Mouse (Mus musculus): ENCODE measurements around the gene Cds2. TPM values are rescaled to one million over a fixed set of nuclear protein-coding genes. Genes with fewer than 3 reads are reported as not detected.
"Not testable (repeated sequence)": the region's sequence is repeated elsewhere in the genome, so short reads cannot be mapped to it uniquely, and the experiment has no call there.

The Cds2 gene
- 20.8 and 24.2 TPM in 2 replicates for polyA plus RNA-seq (2014; fragmentation: Nextera tagmentation; extraction: Ambion mirVana)

DNA sequence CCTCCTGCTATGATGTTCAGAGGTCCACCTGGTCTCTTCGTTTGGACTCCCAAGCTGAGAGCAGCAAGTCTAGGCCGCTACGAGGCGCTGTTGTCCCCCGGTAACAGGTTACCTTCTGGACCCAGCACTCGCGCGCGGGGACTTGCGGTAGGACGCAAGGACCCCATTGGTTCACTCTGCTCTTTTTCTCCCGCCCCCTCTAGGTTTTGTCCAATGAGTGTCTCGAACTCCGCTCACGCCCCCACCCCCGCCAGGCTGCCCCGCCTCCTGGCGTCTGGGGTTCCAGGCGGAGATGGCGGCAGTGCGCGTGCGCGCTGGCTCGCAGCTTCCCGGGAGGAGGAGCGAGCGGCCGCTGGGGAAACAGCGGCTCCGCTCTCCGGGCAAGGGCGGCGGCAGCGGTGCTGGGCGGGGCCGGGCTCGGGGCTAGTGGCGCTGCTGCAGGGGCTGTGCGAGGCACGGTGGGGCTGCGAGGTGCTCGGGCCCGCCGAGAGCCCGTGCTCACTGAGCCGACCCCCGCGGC is at the start of gene Cds2:
Gene Cds2 (plus strand): TSS at position 270 of the 520 bp plus-strand sequence.
- Histone ChIP-seq H3K4me1 (ENCODE audit: control insufficient read depth, insufficient read depth, low read length) (peaks cover 4% of the 10 kb centered on the region; the same call in 1 of the 2 replicates), H3K4me3 (ENCODE audit: low read depth, low read length) (peak within 1 kb of the TSS; percentile 70), H3K9me3 (ENCODE audit: control insufficient read depth, low read depth, low read length) (no peaks in the 10 kb centered on the region), H3K27ac (ENCODE audit: low read length) (peak within 1 kb of the TSS; percentile 62), H3K36me3 (ENCODE audit: control insufficient read depth, insufficient read depth, low read length) (no peaks in the 10 kb centered on the region), H3K27me3 (ENCODE audit: control insufficient read depth, insufficient read depth, low read length) (no peaks in the 10 kb centered on the region), H3K4me2 (replicated peaks; ENCODE audit: low read depth, low read length) (peak within 1 kb of the TSS; percentile 77), H3K9ac (replicated peaks; ENCODE audit: low read depth, low read length) (peak within 1 kb of the TSS; percentile 72)
- WGBS: under 1% methylated on average over 38 of the region's 49 CpGs
- peak; percentile 99 for ATAC-seq (ENCODE audit: insufficient number of reproducible peaks, insufficient read depth, low FRiP score, low read depth)

DNA sequence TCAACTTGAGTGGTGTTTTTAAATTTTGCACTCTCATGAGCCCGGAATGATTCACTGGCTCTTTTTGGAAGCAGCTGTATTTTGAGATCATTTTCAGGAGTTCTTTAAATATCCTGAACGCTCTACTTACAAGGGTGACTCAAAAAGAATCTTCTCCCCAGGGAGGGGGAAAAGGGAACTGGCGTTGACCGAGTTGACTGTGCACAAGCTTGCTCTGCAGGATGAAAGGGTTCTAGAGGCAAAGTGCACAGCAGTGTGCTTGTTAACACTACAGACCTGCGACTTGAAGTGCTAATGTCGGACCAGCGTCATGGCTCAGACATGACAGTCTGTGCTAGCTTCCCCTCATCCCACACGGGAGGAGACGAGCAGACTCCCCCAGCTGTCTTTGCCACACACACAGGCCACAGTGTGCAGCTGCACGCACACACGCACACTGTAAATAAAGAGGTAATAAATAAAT is 41.3 kb upstream of the Cds2 start:
- WGBS: 56% methylated on average over 11 of the region's 11 CpGs
- no peak overlapping the region for H3K4me2 ChIP-seq (replicated peaks; ENCODE audit: low read depth, low read length)
- H3K27ac ChIP-seq (ENCODE audit: low read length): no peak overlapping the region
- no peaks in the 10 kb centered on the region for H3K36me3 ChIP-seq (ENCODE audit: control insufficient read depth, insufficient read depth, low read length)
- no peak for ATAC-seq (ENCODE audit: insufficient number of reproducible peaks, insufficient read depth, low FRiP score, low read depth)
- H3K9ac ChIP-seq (replicated peaks; ENCODE audit: low read depth, low read length): no peak overlapping the region
- no peaks in the 10 kb centered on the region for H3K27me3 ChIP-seq (ENCODE audit: control insufficient read depth, insufficient read depth, low read length)
- H3K9me3 ChIP-seq (ENCODE audit: control insufficient read depth, low read depth, low read length): no peaks in the 10 kb centered on the region
- no peak overlapping the region for H3K4me3 ChIP-seq (ENCODE audit: low read depth, low read length)
- no peaks in the 10 kb centered on the region for H3K4me1 ChIP-seq (ENCODE audit: control insufficient read depth, insufficient read depth, low read length)

GRCm38 (mm10) chr2:132224359-132224758 is 38.6 kb upstream of the Cds2 start:
- no peak for ATAC-seq (ENCODE audit: insufficient number of reproducible peaks, insufficient read depth, low FRiP score, low read depth)
- H3K9ac ChIP-seq (replicated peaks; ENCODE audit: low read depth, low read length): no peak overlapping the region
- no peaks in the 10 kb centered on the region for H3K36me3 ChIP-seq (ENCODE audit: control insufficient read depth, insufficient read depth, low read length)
- H3K27me3 ChIP-seq (ENCODE audit: control insufficient read depth, insufficient read depth, low read length): no peaks in the 10 kb centered on the region
- H3K4me3 ChIP-seq (ENCODE audit: low read depth, low read length): no peak overlapping the region
- no peaks in the 10 kb centered on the region for H3K9me3 ChIP-seq (ENCODE audit: control insufficient read depth, low read depth, low read length)
- no peaks in the 10 kb centered on the region for H3K4me1 ChIP-seq (ENCODE audit: control insufficient read depth, insufficient read depth, low read length)
- H3K4me2 ChIP-seq (replicated peaks; ENCODE audit: low read depth, low read length): no peak overlapping the region
- WGBS: 78% methylated on average over 4 of the region's 4 CpGs
- H3K27ac ChIP-seq (ENCODE audit: low read length): no peak overlapping the region

- Histone ChIP-seq H3K27me3 (ENCODE audit: control insufficient read depth, insufficient read depth, low read length) (no peaks in the 10 kb centered on the region), H3K9ac (replicated peaks; ENCODE audit: low read depth, low read length) (no peak overlapping the region), H3K4me3 (ENCODE audit: low read depth, low read length) (no peak overlapping the region), H3K9me3 (ENCODE audit: control insufficient read depth, low read depth, low read length) (no peaks in the 10 kb centered on the region), H3K27ac (ENCODE audit: low read length) (no peak overlapping the region), H3K4me2 (replicated peaks; ENCODE audit: low read depth, low read length) (no peak overlapping the region), H3K36me3 (ENCODE audit: control insufficient read depth, insufficient read depth, low read length) (no peaks in the 10 kb centered on the region), H3K4me1 (ENCODE audit: control insufficient read depth, insufficient read depth, low read length) (no peaks in the 10 kb centered on the region)
- ATAC-seq (ENCODE audit: insufficient number of reproducible peaks, insufficient read depth, low FRiP score, low read depth): no peak
- WGBS: 87% methylated on average over 3 of the region's 3 CpGs
Observed at GRCm38 (mm10) chr2:132232413-132232945, 30.5 kb upstream of the Cds2 start.

DNA sequence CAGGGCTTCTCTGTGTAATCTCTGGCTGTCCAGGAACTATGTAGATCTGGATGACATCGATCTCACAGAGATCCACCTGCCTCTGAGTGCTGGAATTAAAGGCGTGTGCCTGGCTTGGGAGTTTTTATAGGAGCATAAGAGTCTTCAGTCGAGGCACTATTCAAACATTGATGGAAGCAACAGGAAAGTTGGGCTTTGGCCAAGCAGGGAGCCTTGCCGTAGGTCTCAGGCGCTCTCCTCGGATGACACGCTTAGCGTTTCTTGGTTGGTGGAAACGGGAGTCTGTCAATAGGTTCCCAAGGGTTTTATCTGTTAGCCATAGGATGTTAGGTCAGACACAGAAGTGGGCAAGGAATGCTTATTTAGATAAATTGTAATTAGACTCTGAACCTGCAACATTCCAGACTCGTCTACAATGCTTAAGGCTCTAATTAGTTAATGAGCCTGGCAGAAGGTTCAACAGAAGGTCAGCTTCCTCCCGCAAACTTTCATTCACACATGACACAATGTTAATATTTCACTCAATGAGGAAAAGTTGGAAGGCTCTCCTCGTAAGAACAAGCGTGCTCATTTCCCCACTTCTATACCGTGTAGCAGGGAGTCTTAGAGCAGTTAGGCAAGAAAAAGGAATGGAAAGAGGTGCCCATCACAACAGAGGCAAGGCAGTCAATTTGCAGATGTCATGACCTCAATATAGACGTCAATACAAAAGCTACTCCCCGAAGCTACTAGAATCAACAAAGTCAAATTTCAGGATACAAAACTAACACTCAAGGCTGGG is 28.8 kb upstream of the Cds2 start:
- no peak overlapping the region for H3K27ac ChIP-seq (ENCODE audit: low read length)
- H3K27me3 ChIP-seq (ENCODE audit: control insufficient read depth, insufficient read depth, low read length): no peaks in the 10 kb centered on the region
- no peak for ATAC-seq (ENCODE audit: insufficient number of reproducible peaks, insufficient read depth, low FRiP score, low read depth)
- no peaks in the 10 kb centered on the region for H3K9me3 ChIP-seq (ENCODE audit: control insufficient read depth, low read depth, low read length)
- 55% methylated on average over 16 of the region's 16 CpGs for WGBS
- no peaks in the 10 kb centered on the region for H3K4me1 ChIP-seq (ENCODE audit: control insufficient read depth, insufficient read depth, low read length)
- H3K9ac ChIP-seq (replicated peaks; ENCODE audit: low read depth, low read length): no peak overlapping the region
- no peaks in the 10 kb centered on the region for H3K36me3 ChIP-seq (ENCODE audit: control insufficient read depth, insufficient read depth, low read length)
- H3K4me2 ChIP-seq (replicated peaks; ENCODE audit: low read depth, low read length): no peak overlapping the region
- H3K4me3 ChIP-seq (ENCODE audit: low read depth, low read length): no peak overlapping the region

DNA sequence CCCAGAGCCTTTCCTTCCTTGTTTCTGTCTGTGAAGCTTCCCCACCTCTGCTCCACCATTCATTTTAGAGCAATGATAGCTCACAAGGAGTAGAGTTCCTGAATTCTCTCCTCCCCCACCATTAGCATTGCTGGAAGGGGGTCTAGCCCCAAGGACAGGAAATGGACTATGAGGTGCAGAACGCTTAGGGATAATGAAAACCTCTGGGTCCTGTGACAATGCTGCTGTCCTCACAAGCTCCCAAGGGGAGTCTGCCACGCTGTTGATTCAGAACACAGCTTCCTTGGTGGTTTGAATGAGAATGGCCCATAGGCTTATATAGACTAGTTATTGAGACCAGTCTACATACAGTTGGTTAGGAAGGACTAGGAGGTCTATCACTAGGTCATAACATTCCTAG is 27.7 kb upstream of the Cds2 start:
- ATAC-seq (ENCODE audit: insufficient number of reproducible peaks, insufficient read depth, low FRiP score, low read depth): no peak
- no peak overlapping the region for H3K4me2 ChIP-seq (replicated peaks; ENCODE audit: low read depth, low read length)
- no peak overlapping the region for H3K9ac ChIP-seq (replicated peaks; ENCODE audit: low read depth, low read length)
- no peaks in the 10 kb centered on the region for H3K36me3 ChIP-seq (ENCODE audit: control insufficient read depth, insufficient read depth, low read length)
- no peak overlapping the region for H3K27ac ChIP-seq (ENCODE audit: low read length)
- 49% methylated on average over 2 of the region's 2 CpGs for WGBS
- H3K4me1 ChIP-seq (ENCODE audit: control insufficient read depth, insufficient read depth, low read length): no peaks in the 10 kb centered on the region
- H3K4me3 ChIP-seq (ENCODE audit: low read depth, low read length): no peak overlapping the region
- no peaks in the 10 kb centered on the region for H3K9me3 ChIP-seq (ENCODE audit: control insufficient read depth, low read depth, low read length)
- H3K27me3 ChIP-seq (ENCODE audit: control insufficient read depth, insufficient read depth, low read length): no peaks in the 10 kb centered on the region

DNA sequence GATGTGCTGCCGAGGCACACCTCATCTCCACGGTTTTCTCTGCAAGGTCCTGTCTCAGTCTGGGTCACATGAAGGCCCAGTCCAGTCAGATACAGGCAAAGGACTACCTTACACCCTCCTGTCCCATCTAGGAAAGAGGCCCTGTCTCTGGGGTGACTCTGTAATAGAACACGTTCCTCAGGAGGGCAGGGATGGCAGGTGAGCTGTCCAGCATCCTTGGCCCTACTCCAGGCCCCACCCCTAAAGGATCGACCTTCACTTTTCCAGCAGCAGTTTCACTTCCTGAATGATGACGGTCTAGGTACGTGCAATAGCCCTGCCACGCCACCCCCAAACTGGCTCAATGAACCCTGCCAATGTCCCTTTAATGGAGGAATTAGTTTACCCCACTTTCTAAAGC is 27.0 kb upstream of the Cds2 start:
- Histone ChIP-seq H3K27ac (ENCODE audit: low read length) (no peak overlapping the region), H3K4me2 (replicated peaks; ENCODE audit: low read depth, low read length) (no peak overlapping the region), H3K4me3 (ENCODE audit: low read depth, low read length) (no peak overlapping the region), H3K9me3 (ENCODE audit: control insufficient read depth, low read depth, low read length) (no peaks in the 10 kb centered on the region), H3K9ac (replicated peaks; ENCODE audit: low read depth, low read length) (no peak overlapping the region), H3K27me3 (ENCODE audit: control insufficient read depth, insufficient read depth, low read length) (no peaks in the 10 kb centered on the region), H3K4me1 (ENCODE audit: control insufficient read depth, insufficient read depth, low read length) (no peaks in the 10 kb centered on the region), H3K36me3 (ENCODE audit: control insufficient read depth, insufficient read depth, low read length) (0 out of 2 replicates have a peak, but pooled peaks cover under 1% of the 10 kb centered on the region)
- 75% methylated on average over 7 of the region's 7 CpGs for WGBS
- no peak for ATAC-seq (ENCODE audit: insufficient number of reproducible peaks, insufficient read depth, low FRiP score, low read depth)

DNA sequence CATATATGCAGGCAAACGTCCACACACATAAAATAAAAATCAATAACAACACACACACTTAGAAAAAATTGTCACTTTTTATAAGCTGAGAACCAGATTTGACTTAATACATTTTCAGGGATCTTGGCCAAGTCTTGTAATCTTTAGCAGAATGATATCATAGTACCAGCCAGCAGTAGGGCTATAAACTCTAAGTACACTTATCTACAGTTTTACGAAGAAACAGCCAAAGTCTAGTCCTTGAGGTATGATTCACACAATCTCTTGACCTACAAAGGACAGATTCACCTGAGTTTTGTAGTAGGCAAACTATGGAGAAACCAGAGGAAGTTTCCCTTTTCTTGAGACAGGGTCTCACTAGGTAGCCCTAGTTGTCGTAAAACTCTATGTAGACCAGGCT is 23.5 kb upstream of the Cds2 start:
- peaks cover 12% of the 10 kb centered on the region; the same call in 1 of the 2 replicates for H3K36me3 ChIP-seq (ENCODE audit: control insufficient read depth, insufficient read depth, low read length)
- H3K27me3 ChIP-seq (ENCODE audit: control insufficient read depth, insufficient read depth, low read length); H3K27ac ChIP-seq (ENCODE audit: low read length); H3K4me2 ChIP-seq (replicated peaks; ENCODE audit: low read depth, low read length); H3K9me3 ChIP-seq (ENCODE audit: control insufficient read depth, low read depth, low read length); H3K4me1 ChIP-seq (ENCODE audit: control insufficient read depth, insufficient read depth, low read length); ATAC-seq (ENCODE audit: insufficient number of reproducible peaks, insufficient read depth, low FRiP score, low read depth); H3K4me3 ChIP-seq (ENCODE audit: low read depth, low read length); H3K9ac ChIP-seq (replicated peaks; ENCODE audit: low read depth, low read length): not testable (repeated sequence)
- WGBS: 87% methylated on average over 3 of the region's 3 CpGs

Data from stomach, embryonic 14.5 days (tissue).